8 mouse cellular contexts compared by ENCODE assay signal in genomic region chr4:128720110-128720509, GRCm38 (mm10). TPM values are rescaled to one million over a fixed set of nuclear protein-coding genes. Genes with fewer than 3 reads are reported as not detected.
DNase-seq lines count a peak whose midpoint lies in the region; ATAC-seq lines count a peak whose summit lies in the region.

No protein-coding gene starts in this region.

- DNase-seq in embryonic facial prominence, embryonic 14.5 days (ENCODE audit: low spot score) = peak; percentile 91
- DNase-seq in embryonic facial prominence, embryonic 10.5 days (ENCODE audit: low spot score) = no peak
- DNase-seq in MEL-GATA-1-ER (ENCODE audit: extremely low read depth, low read depth) = peak; percentile 98
- DNase-seq in forebrain, embryonic 11.5 days (ENCODE audit: low spot score) = no peak
- peak; percentile 65 for DNase-seq in right cerebral cortex, postnatal 25 days
- no peak for DNase-seq in urinary bladder, postnatal 25 days (ENCODE audit: low spot score)

- H3K4me3 ChIP-seq in embryonic facial prominence, embryonic 14.5 days (ENCODE audit: low read depth, low read length) = no peak overlapping the region
- H3K4me3 ChIP-seq in embryonic facial prominence, embryonic 10.5 days = no peak overlapping the region
- H3K4me3 ChIP-seq in forebrain, embryonic 11.5 days (ENCODE audit: low read depth, low read length) = no peak overlapping the region
- H3K4me3 ChIP-seq in kidney, embryonic 15.5 days (replicated peaks) = no peak overlapping the region
- no peak overlapping the region for H3K4me3 ChIP-seq in liver, embryonic 16.5 days (ENCODE audit: low read depth, low read length)

- no peak overlapping the region for H3K4me2 ChIP-seq in embryonic facial prominence, embryonic 14.5 days (ENCODE audit: low read depth, low read length)
- no peak overlapping the region for H3K4me2 ChIP-seq in forebrain, embryonic 11.5 days (ENCODE audit: low read depth, low read length, severe bottlenecking)
- H3K4me2 ChIP-seq in kidney, embryonic 15.5 days = no peak overlapping the region
- no peak overlapping the region for H3K4me2 ChIP-seq in liver, embryonic 16.5 days (ENCODE audit: low read depth, low read length)

- 20% methylated on average over 5 of the region's 5 CpGs for WGBS in embryonic facial prominence, embryonic 14.5 days
- WGBS in embryonic facial prominence, embryonic 10.5 days = 62% methylated on average over 5 of the region's 5 CpGs
- WGBS in forebrain, embryonic 11.5 days = 25% methylated on average over 5 of the region's 5 CpGs
- WGBS in kidney, embryonic 15.5 days = 5% methylated on average over 5 of the region's 5 CpGs
- 7% methylated on average over 5 of the region's 5 CpGs for WGBS in liver, embryonic 16.5 days (ENCODE audit: insufficient replicate concordance)

- no peaks in the 10 kb centered on the region for H3K27me3 ChIP-seq in embryonic facial prominence, embryonic 14.5 days (replicated peaks; ENCODE audit: control insufficient read depth, insufficient read depth, low read length)
- peaks cover 14% of the 10 kb centered on the region for H3K27me3 ChIP-seq in embryonic facial prominence, embryonic 10.5 days (replicated peaks; ENCODE audit: low read depth, poor library complexity, severe bottlenecking)
- no peaks in the 10 kb centered on the region for H3K27me3 ChIP-seq in forebrain, embryonic 11.5 days (ENCODE audit: control insufficient read depth, insufficient read depth, low read length)
- H3K27me3 ChIP-seq in kidney, embryonic 15.5 days = no peaks in the 10 kb centered on the region
- H3K27me3 ChIP-seq in liver, embryonic 16.5 days (ENCODE audit: control insufficient read depth, insufficient read depth, low read depth, low read length) = no peaks in the 10 kb centered on the region

- no peak overlapping the region for H3K9ac ChIP-seq in embryonic facial prominence, embryonic 14.5 days (ENCODE audit: low read depth, low read length)
- peak overlapping the region; percentile 5; the same call in 1 of the 2 replicates for H3K9ac ChIP-seq in forebrain, embryonic 11.5 days (ENCODE audit: low read length)
- no peak overlapping the region for H3K9ac ChIP-seq in kidney, embryonic 15.5 days
- H3K9ac ChIP-seq in liver, embryonic 16.5 days (ENCODE audit: low read depth, low read length) = no peak overlapping the region

- H3K9me3 ChIP-seq in embryonic facial prominence, embryonic 14.5 days (ENCODE audit: control insufficient read depth, low read length) = no peaks in the 10 kb centered on the region
- no peaks in the 10 kb centered on the region for H3K9me3 ChIP-seq in embryonic facial prominence, embryonic 10.5 days
- no peaks in the 10 kb centered on the region for H3K9me3 ChIP-seq in forebrain, embryonic 11.5 days (ENCODE audit: control insufficient read depth, low read length)
- no peaks in the 10 kb centered on the region for H3K9me3 ChIP-seq in kidney, embryonic 15.5 days (replicated peaks)
- H3K9me3 ChIP-seq in liver, embryonic 16.5 days (replicated peaks; ENCODE audit: control insufficient read depth, low read length) = no peaks in the 10 kb centered on the region

- 0 out of 2 replicates have a peak, but pooled peaks have one; percentile 16 for ATAC-seq in embryonic facial prominence, embryonic 14.5 days (ENCODE audit: low read depth)
- no peak for ATAC-seq in forebrain, embryonic 11.5 days (replicated peaks; ENCODE audit: low FRiP score)
- ATAC-seq in kidney, embryonic 15.5 days (replicated peaks; ENCODE audit: low FRiP score) = peak; percentile 63
- ATAC-seq in liver, embryonic 16.5 days (ENCODE audit: low read depth) = peak; percentile 65

- peaks cover 24% of the 10 kb centered on the region for H3K4me1 ChIP-seq in embryonic facial prominence, embryonic 14.5 days (ENCODE audit: control insufficient read depth, insufficient read depth, low read length)
- peaks cover 84% of the 10 kb centered on the region for H3K4me1 ChIP-seq in embryonic facial prominence, embryonic 10.5 days
- H3K4me1 ChIP-seq in forebrain, embryonic 11.5 days (replicated peaks; ENCODE audit: control insufficient read depth, insufficient read depth, low read length) = peaks cover 46% of the 10 kb centered on the region
- peaks cover 56% of the 10 kb centered on the region for H3K4me1 ChIP-seq in kidney, embryonic 15.5 days
- peaks cover 21% of the 10 kb centered on the region for H3K4me1 ChIP-seq in liver, embryonic 16.5 days (ENCODE audit: control insufficient read depth, low read depth, low read length)

- H3K27ac ChIP-seq in embryonic facial prominence, embryonic 14.5 days (replicated peaks; ENCODE audit: low read depth, low read length) = peak overlapping the region; percentile 49
- no peak overlapping the region for H3K27ac ChIP-seq in embryonic facial prominence, embryonic 10.5 days (replicated peaks)
- H3K27ac ChIP-seq in forebrain, embryonic 11.5 days (ENCODE audit: low read depth, low read length) = peak overlapping the region; percentile 58
- H3K27ac ChIP-seq in kidney, embryonic 15.5 days = peak overlapping the region; percentile 92
- no peak overlapping the region for H3K27ac ChIP-seq in liver, embryonic 16.5 days (ENCODE audit: low read length)

- no peaks in the 10 kb centered on the region; the same call in 1 of the 2 replicates for H3K36me3 ChIP-seq in embryonic facial prominence, embryonic 14.5 days (ENCODE audit: control insufficient read depth, insufficient read depth, low read length)
- H3K36me3 ChIP-seq in embryonic facial prominence, embryonic 10.5 days (replicated peaks) = no peaks in the 10 kb centered on the region
- no peaks in the 10 kb centered on the region for H3K36me3 ChIP-seq in forebrain, embryonic 11.5 days (ENCODE audit: control insufficient read depth, insufficient read depth, low read length)
- H3K36me3 ChIP-seq in kidney, embryonic 15.5 days = no peaks in the 10 kb centered on the region
- no peaks in the 10 kb centered on the region for H3K36me3 ChIP-seq in liver, embryonic 16.5 days (ENCODE audit: control insufficient read depth, insufficient read depth)

RNA-seq across cellular contexts. Expression of gene A3galt2, which starts 35.1 kb away (rescaled TPM):
- polyA plus RNA-seq in embryonic facial prominence, embryonic 14.5 days (2014; fragmentation: Nextera tagmentation; extraction: Ambion mirVana) = 0.13 TPM in 2 replicates
- 0.09 and 0.12 TPM in 2 replicates for polyA plus RNA-seq in embryonic facial prominence, embryonic 10.5 days (2016; fragmentation: Nextera tagmentation; extraction: Ambion mirVana)
- 0.56 TPM in 2 replicates for polyA plus RNA-seq in forebrain, embryonic 11.5 days (2014; fragmentation: Nextera tagmentation; extraction: Ambion mirVana)
- polyA plus RNA-seq in kidney, embryonic 15.5 days (2015; fragmentation: Nextera tagmentation; extraction: Ambion mirVana) = 0.22 and 0.28 TPM in 2 replicates
- polyA plus RNA-seq in liver, embryonic 16.5 days (2015; fragmentation: Nextera tagmentation; extraction: Ambion mirVana) = 0.02 TPM in 1 of 2 replicates, not detected in the other

Comparison
In these comparisons a context has a peak if more than half of its experiments do, and no peak if none do; other contexts are left out.
1. DNase-seq: peak in embryonic facial prominence, embryonic 14.5 days (single experiment), MEL-GATA-1-ER (single experiment) and right cerebral cortex, postnatal 25 days (single experiment); none in embryonic facial prominence, embryonic 10.5 days (single experiment), forebrain, embryonic 11.5 days (single experiment) and urinary bladder, postnatal 25 days (single experiment).
2. H3K27ac ChIP-seq: peak in embryonic facial prominence, embryonic 14.5 days (single experiment), forebrain, embryonic 11.5 days (single experiment) and kidney, embryonic 15.5 days (single experiment); none in embryonic facial prominence, embryonic 10.5 days (single experiment) and liver, embryonic 16.5 days (single experiment).